Mouse (Mus musculus): ENCODE measurements around the gene Gpx4.

Gpx4 gene

DNA sequence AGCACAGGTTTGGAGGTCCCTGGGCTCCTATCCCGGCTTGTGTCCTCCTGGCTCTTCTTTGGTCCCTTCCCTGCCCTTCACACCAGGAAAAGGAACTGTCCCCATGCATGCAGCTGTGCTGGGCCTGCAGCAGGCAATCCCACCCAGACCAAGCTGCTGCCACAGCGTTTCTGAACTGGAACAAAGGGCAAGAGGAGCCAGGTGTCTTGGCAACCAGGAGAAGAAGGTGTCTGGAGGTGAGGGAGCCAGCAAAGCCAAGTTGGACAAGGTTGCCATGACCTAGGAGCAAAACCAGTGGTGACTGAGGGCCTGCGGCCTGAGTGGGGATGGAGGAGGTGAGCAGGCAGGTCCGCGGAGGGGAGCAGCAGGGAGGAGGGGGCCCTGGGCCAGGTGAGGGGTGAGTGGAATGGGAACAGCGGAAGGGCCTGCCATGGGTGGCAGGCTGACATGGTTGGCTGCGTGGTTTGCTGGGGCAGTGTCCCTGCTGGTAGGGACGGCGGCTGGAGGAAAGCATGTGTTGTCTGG is at the start of gene Gpx4:
TSS of gene Gpx4 (plus strand) at position 126 of the 525 bp plus-strand sequence.
- CTCF ChIA-PET: interaction anchor here in 2 of 4 experiments (0.6 to 1.5 kb wide), 3 partner anchors 55 to 327 kb away, joined by 3 to 5 read pairs (median 3); no protein-coding TSS in a partner anchor
- POLR2A ChIA-PET: interaction anchor here in 3 of 4 experiments (0.5 to 29.7 kb wide), 29 partner anchors 3 to 374 kb away, joined by 3 to 849 read pairs (median 6); partner anchors contain the start of genes Polr2e (in 2 of the 3), Tmem259 (in 2 of the 3), Cirbp (in 1 of the 3) and Cnn2 (in 1 of the 3)

DNA sequence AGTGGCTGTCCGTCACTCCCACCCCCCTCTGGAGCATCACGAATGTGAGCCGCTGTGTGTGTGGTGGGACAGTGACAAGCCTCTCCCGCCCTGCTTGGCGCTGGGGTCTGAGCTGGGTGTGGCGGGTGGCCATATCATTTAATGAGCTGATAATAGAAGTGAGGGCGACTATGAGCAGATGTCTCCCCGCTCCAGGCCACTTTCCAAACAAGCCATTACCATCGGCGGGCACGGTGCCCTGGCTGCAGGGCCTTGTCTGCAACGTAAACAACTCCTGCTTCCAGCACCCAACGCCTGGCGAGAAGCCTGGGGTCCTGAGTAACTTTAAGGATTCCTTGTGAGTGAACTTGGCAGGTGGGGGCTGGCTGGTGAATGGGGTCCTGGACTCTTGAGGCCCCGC is 49.1 kb upstream of the Gpx4 start:
- CTCF ChIA-PET: interaction anchor here (0.5 to 2.4 kb wide), 15 partner anchors 9 to 963 kb away, joined by 3 to 27 read pairs (median 3); partner anchors contain the start of genes Tmem259 (in 1 of the 4) and Wdr18 (in 1 of the 4)
- POLR2A ChIA-PET: interaction anchor here (0.8 to 2.9 kb wide), 42 partner anchors 8 to 384 kb away, joined by 3 to 25 read pairs (median 4); partner anchors contain the start of genes Tmem259 (in 2 of the 4), Arhgap45 (in 1 of the 4), C2cd4c (in 1 of the 4) and Mum1 (in 1 of the 4)

DNA sequence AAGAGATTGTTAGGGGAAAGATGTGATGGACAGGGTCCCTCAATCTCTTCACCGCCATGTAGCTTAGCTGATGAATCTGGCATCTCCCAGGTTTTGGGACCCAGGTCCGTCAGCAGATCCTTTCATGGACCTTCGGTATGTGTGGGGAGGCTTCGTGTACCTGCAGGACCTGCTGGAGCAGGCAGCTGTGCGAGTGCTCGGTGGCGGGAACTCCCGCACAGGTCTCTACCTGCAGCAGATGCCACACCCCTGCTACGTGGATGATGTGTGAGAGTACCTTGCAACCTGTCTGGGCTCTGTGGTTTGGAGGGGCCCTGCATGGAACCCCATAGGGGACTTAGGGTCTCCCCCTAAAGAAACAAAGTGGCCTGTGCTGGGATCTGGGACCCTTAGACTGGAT is 45.0 kb upstream of the Gpx4 start:
- ChIA-PET CTCF (interaction anchor here in 2 of 4 experiments (0.5 to 1.9 kb wide), 5 partner anchors 10 to 104 kb away, joined by 3 to 8 read pairs (median 4); no protein-coding TSS in a partner anchor), POLR2A (interaction anchor here in 3 of 4 experiments (0.5 to 6.1 kb wide), 9 partner anchors 12 to 64 kb away, joined by 3 to 44 read pairs (median 5); partner anchors contain the start of genes Tmem259 (in 2 of the 3) and Arhgap45 (in 1 of the 3))

DNA sequence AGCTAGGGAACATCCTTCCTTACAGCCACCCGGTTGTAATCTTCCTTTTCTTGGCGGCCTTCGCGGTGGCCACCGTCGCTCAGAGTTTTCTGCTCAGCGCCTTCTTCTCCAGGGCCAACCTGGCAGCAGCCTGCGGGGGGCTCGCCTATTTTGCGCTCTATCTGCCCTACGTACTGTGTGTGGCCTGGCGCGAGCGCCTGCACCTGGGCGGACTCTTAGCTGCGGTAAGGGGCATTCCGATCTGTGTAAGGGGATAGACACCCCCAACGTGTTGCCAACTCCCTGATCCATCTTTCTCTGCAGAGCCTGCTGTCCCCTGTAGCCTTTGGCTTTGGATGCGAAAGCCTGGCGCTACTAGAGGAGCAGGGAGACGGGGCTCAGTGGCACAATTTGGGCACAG is 44.1 kb upstream of the Gpx4 start:
- ChIA-PET CTCF (interaction anchor here in 3 of 4 experiments (0.5 to 1.9 kb wide), 9 partner anchors 11 to 59 kb away, joined by 3 to 8 read pairs (median 3); partner anchors contain the start of genes Arhgap45 (in 1 of the 3) and Tmem259 (in 1 of the 3)), POLR2A (interaction anchor here (0.5 to 6.1 kb wide), 17 partner anchors 11 to 164 kb away, joined by 3 to 44 read pairs (median 5); partner anchors contain the start of genes Arhgap45 (in 1 of the 4) and Tmem259 (in 1 of the 4))

DNA sequence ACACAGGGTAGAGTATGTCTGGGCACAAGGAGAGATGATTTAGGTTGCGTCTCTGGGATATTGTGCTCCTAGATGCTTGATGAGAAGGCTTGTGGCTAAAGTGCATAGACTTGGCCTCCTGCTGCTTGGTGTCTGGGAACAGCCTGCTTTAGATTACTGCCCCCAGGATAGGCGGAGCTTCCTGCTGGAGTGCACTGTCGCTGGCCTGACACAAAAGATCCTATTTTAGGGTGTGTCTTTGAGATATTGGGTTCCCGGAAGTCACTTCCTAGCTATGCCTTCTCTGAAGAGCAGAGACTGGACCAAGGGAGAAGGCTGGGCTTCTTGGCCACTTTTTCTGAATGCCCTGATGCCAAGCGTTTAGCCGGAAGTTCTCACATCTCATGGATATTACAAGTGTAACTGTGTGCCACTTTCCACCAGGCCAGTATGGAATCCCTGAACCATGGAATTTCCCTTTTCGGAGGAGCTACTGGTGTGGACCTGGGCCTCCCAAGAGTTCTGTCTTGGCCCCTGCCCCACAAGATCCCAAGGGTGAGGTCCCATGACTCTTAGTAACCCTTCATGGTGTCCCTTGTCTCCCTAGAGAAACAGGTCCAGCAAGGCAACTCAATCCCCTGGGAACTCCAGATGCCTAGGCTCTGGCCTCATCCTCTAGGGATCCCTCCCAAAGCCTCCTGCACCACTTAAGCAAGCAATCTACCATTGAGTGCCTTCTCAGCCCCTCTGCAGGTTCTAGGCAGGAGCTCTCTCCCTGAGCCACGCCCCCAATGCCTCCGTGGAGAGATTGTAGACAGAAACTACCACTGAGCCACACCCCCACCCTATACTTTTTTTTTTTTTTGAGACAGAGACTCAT is 43.4 kb upstream of the Gpx4 start:
- ChIA-PET CTCF (interaction anchor here in 3 of 4 experiments (0.5 to 1.4 kb wide), 14 partner anchors 11 to 372 kb away, joined by 3 to 8 read pairs (median 4); partner anchors contain the start of genes Arhgap45 (in 1 of the 3), Stk11 (in 1 of the 3) and Tmem259 (in 1 of the 3)), POLR2A (interaction anchor here (0.5 to 6.1 kb wide), 26 partner anchors 10 to 200 kb away, joined by 3 to 44 read pairs (median 4); partner anchors contain the start of genes Arhgap45 (in 1 of the 4), Cnn2 (in 1 of the 4), Polr2e (in 1 of the 4) and Sbno2 (in 1 of the 4))

DNA sequence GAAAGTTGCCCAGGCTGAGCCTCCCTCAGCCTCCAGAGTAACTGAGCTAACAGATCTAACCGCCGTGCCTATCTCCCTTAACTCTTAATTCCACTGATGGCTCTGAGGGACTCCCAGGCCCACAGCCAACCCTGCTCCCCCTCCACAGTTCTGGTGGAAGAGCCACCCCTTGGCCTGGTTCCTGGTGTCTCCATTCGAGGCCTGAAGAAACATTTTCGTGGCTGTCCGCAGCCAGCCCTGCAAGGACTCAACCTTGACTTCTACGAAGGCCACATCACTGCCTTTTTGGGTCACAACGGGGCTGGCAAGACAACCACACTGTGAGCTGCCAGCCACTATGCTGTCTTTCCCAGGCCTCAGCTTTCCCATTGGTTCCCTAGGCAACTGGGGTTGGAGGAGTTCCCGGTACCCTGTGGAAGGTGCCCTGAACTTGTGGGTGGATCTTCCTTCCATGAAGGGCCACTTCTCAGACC is 42.7 kb upstream of the Gpx4 start:
- CTCF ChIA-PET: interaction anchor here in 3 of 4 experiments (0.5 to 1.4 kb wide), 10 partner anchors 10 to 372 kb away, joined by 3 to 8 read pairs (median 4); partner anchors contain the start of genes Stk11 (in 1 of the 3) and Tmem259 (in 1 of the 3)
- POLR2A ChIA-PET: interaction anchor here in 3 of 4 experiments (0.7 to 6.1 kb wide), 20 partner anchors 10 to 201 kb away, joined by 3 to 44 read pairs (median 4); partner anchors contain the start of genes Arhgap45 (in 2 of the 3), Cnn2 (in 1 of the 3), Polr2e (in 1 of the 3) and Sbno2 (in 1 of the 3)

DNA sequence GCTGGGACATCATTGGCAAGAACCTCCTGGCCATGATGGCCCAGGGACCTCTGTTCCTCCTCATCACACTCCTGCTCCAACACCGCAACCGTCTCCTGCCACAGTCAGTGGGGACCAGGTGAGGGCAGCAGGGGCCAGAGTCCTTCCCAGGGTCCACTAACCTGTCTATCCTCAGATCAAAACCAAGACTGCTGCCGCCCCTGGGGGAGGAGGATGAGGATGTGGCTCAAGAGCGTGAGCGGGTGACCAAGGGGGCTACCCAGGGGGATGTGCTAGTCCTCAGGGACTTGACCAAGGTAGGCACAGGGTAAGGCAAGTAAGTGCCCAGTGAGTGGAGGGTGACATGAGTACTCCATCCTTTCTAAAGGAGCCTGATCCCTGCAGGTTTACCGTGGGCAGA is 35.2 kb upstream of the Gpx4 start:
- POLR2A ChIA-PET: interaction anchor here in 2 of 4 experiments (5.0 to 9.6 kb wide), 3 partner anchors 15 to 40 kb away, joined by 37 to 102 read pairs (median 42); no protein-coding TSS in a partner anchor

DNA sequence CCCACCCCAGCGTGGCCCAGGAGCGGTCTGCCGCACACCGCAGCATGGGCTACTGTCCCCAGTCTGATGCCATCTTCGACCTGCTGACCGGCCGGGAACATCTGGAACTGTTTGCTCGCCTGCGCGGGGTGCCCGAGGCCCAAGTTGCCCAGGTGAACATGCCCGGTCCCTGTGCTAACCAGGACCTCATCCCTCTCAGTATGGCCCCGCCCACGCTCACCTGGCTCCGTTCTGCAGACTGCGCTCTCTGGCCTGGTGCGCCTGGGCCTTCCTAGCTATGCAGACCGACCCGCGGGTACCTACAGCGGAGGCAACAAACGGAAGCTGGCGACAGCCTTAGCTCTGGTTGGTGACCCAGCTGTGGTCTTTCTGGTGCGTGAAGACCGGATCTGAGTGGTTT is 33.4 kb upstream of the Gpx4 start:
- POLR2A ChIA-PET: interaction anchor here in 3 of 4 experiments (0.6 to 9.6 kb wide), 42 partner anchors 8 to 1587 kb away, joined by 3 to 102 read pairs (median 6); partner anchors contain the start of genes Tmem259 (in 2 of the 3), Abca7 (in 1 of the 3), Cnn2 (in 1 of the 3) and Csnk1g2 (in 1 of the 3)
- CTCF ChIA-PET: interaction anchor here in 3 of 4 experiments (0.8 to 2.7 kb wide), 13 partner anchors 10 to 343 kb away, joined by 3 to 10 read pairs (median 4); partner anchors contain the start of genes Abca7 (in 1 of the 3), Cnn2 (in 1 of the 3), Tmem259 (in 1 of the 3) and Wdr18 (in 1 of the 3)

More for the DNA sequence above, 35.2 kb upstream of the Gpx4 start:
- CTCF ChIA-PET: no interaction called here

DNA sequence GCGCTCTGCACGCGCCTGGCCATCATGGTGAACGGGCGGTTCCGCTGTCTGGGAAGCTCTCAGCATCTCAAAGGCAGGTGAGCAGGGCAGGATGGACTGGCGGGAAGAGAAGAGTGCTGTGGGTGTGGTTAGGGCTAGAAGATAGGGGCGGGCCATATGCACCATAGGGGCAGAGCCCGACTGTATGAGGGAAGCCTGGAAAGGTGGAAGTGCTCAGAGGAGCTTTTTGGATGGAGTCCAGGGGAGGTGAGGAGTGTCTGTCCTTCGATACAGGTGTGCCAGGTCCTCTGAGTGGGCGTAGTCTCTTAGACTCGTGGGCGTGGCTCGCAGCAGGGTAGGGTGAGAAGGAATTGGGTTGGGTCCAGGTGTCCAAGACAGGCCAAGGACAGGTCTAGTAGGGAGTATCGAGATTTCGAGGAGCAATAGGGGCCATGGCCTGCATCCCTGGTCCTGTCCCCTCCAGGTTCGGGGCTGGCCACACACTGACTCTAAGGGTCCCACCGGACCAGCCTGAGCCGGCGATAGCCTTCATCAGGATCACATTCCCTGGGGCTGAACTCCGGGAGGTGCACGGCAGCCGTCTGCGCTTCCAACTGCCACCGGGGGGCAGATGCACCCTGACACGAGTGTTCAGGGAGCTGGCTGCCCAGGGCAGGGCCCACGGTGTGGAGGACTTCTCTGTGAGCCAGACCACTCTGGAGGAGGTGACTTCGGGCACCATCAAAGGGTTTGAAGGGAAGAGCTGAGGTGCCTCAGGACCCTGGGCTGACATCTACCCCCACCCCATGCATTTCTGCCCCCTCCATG is 32.3 kb upstream of the Gpx4 start:
- POLR2A ChIA-PET: interaction anchor here in 3 of 4 experiments (0.5 to 9.6 kb wide), 52 partner anchors 9 to 1588 kb away, joined by 3 to 102 read pairs (median 5); partner anchors contain the start of genes Abca7 (in 1 of the 3), Cbarp (in 1 of the 3), Cnn2 (in 1 of the 3) and Csnk1g2 (in 1 of the 3)
- CTCF ChIA-PET: interaction anchor here in 3 of 4 experiments (0.6 to 2.7 kb wide), 16 partner anchors 11 to 335 kb away, joined by 3 to 10 read pairs (median 4); partner anchors contain the start of genes Abca7 (in 1 of the 3), Cnn2 (in 1 of the 3), Tmem259 (in 1 of the 3) and Wdr18 (in 1 of the 3)

DNA sequence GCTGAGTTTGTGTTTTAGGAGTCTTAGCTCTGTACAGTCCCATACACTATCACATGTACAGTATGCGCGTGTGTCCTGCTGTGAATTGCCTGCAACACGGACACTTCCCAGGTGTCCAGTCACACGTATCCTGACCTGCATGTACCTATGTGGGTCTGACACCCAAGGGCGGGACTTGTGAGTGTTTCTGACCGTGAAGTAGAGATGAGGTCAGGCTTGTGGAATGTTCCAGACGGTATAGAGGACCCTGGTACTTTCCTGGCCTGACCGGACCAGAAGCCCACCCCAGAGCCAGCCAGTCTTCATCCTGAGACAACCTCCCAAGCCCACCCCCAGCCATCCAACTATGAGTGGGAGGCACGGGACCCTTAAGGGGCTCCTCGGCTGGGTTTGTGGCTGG is 31.4 kb upstream of the Gpx4 start:
- ChIA-PET POLR2A (interaction anchor here in 3 of 4 experiments (0.6 to 9.6 kb wide), 29 partner anchors 10 to 153 kb away, joined by 3 to 102 read pairs (median 6); partner anchors contain the start of genes Abca7 (in 1 of the 3), Cnn2 (in 1 of the 3), Polr2e (in 1 of the 3) and Sbno2 (in 1 of the 3)), CTCF (interaction anchor here in 3 of 4 experiments (0.6 to 2.7 kb wide), 7 partner anchors 12 to 56 kb away, joined by 3 to 10 read pairs (median 4); partner anchors contain the start of genes Tmem259 (in 1 of the 3) and Wdr18 (in 1 of the 3))

DNA sequence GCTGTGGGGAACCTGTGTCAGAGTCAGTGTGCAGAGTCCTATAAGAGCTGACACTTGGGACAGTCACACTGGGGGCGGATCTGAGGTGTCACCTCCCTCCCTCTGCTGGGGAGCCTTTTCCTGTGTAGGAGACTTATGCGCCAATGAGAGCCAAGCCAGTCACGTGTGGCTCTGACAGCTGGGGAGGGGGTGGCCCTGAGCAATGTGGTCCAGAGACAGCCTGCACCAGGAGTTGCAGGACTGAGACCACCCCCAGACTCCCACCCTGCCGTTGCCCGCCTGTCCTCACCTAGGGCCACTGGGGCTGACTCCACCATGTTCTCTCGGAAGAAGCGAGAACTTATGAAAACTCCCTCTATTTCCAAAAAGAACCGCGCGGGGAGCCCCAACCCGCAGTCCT is 30.5 kb upstream of the Gpx4 start, which contains the start of gene Arhgap45:
TSS of gene Arhgap45 (plus strand) at position 143 of the 400 bp plus-strand sequence.
- POLR2A ChIA-PET: interaction anchor here in 3 of 4 experiments (0.6 to 9.6 kb wide), 14 partner anchors 10 to 132 kb away, joined by 3 to 102 read pairs (median 6); partner anchors contain the start of gene Midn (in 1 of the 3)
- CTCF ChIA-PET: interaction anchor here in 3 of 4 experiments (0.5 to 0.8 kb wide), 3 partner anchors 12 to 29 kb away, joined by 3 to 9 read pairs (median 3); no protein-coding TSS in a partner anchor

DNA sequence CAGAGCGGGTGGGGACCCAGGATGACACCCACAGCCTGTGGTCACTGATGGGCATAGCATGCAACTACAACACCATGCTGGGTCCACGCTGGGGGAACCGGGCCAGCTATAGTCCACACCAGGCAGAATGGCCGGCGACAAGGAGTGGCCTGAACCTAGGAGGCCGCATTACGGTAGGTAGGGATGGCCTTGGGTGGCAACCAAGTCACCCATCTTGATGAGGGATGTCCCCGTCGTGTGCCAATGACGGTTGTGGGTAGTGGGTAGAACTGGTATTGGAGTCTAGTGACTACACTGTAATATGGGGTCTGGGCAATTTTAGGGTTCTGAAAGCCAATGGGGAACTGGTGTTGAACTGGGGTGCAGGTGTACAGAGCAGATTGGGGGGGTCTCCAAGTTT is 30.0 kb upstream of the Gpx4 start:
- POLR2A ChIA-PET: interaction anchor here (0.6 to 9.6 kb wide), 14 partner anchors 10 to 41 kb away, joined by 3 to 102 read pairs (median 6); no protein-coding TSS in a partner anchor
- CTCF ChIA-PET: interaction anchor here (0.6 to 1.2 kb wide), 4 partner anchors 12 to 205 kb away, joined by 3 to 15 read pairs (median 3); no protein-coding TSS in a partner anchor

DNA sequence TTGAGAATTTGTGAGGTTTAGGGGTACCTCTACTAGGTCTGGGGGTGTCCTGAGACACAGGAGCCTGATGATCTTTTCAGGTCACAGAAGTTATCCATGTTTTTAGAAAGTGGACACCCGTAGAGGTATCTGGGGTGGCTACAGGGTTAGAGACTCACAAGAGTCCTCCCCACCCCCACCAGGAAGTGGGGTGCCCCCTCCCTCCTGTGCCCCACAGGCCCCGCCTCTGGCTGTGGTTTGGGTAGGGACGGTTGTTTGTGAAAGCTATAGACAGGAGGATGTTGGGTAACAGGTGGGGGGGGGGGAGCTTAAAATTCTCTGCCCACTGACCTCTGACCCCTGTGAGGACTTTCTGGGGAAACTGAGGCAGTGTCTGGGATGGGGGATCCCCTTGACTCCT is 29.6 kb upstream of the Gpx4 start:
- ChIA-PET CTCF (interaction anchor here in 3 of 4 experiments (0.5 to 1.2 kb wide), 5 partner anchors 17 to 360 kb away, joined by 3 to 15 read pairs (median 3); no protein-coding TSS in a partner anchor), POLR2A (interaction anchor here in 3 of 4 experiments (0.6 to 9.6 kb wide), 8 partner anchors 9 to 150 kb away, joined by 3 to 102 read pairs (median 6); no protein-coding TSS in a partner anchor)

DNA sequence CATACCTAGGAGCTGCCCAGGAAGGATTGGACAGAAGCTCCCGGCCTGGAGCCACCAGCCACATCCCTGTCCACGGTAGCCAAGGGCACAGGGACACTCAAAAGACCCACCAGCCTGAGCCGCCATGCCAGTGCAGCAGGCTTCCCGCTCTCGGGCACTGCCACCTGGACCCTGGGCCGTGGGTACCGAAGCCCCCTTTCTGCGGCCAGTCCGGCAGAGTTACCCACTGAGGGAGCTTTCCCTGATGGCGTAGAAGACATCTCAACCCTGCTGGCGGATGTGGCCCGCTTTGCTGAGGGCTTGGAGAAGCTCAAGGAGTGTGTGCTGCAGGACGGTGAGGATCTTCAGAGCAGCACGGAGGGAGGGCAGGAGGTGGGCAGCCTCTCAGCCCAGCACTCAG is 29.2 kb upstream of the Gpx4 start:
- POLR2A ChIA-PET: interaction anchor here in 2 of 4 experiments (0.9 to 9.6 kb wide), 7 partner anchors 9 to 150 kb away, joined by 3 to 102 read pairs (median 6); no protein-coding TSS in a partner anchor
- CTCF ChIA-PET: interaction anchor here in 3 of 4 experiments (0.5 to 1.2 kb wide), 5 partner anchors 16 to 361 kb away, joined by 3 read pairs; no protein-coding TSS in a partner anchor

DNA sequence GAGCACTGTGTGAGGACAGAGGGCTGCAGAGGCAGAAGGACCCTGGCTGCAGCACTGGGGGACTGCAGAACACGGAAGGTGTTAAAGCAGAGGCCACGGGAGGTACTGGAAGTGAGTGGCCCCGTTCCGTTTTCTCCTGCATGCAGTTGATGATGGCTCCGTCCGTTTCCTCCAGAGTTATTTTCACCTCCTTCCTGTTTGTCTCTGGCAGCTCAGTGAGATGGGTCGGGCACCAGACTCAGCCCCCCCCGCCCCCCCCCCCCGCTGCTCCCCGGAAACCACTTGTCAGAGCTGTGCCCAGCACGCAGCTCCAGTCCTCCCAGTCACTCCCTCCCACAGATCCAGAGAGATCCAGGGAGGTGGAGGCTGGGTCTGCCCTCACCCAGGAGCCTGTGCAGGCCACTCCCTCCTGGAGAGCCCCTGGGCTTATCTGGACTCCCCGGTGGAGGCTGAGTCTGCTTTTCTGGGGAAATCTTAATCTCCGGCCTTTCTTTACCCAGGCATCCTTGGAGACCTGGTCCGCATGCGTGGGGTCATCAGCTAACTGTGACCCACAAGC is 28.1 kb upstream of the Gpx4 start:
- CTCF ChIA-PET: interaction anchor here in 2 of 4 experiments (0.6 to 1.2 kb wide), 9 partner anchors 9 to 250 kb away, joined by 3 to 11 read pairs (median 3); partner anchors contain the start of genes Midn (in 1 of the 2) and Tmem259 (in 1 of the 2)
- POLR2A ChIA-PET: interaction anchor here (0.6 to 9.6 kb wide), 29 partner anchors 9 to 165 kb away, joined by 3 to 102 read pairs (median 4); partner anchors contain the start of genes Med16 (in 1 of the 4), Ptbp1 (in 1 of the 4), Tmem259 (in 1 of the 4) and Wdr18 (in 1 of the 4)

Data from embryonic stem cell, embryonic (primary cell).